Mouse (Mus musculus) small intestine, adult 2 months (tissue): ENCODE results near the gene Jarid2. TPM values are rescaled to one million over a fixed set of nuclear protein-coding genes. Genes with fewer than 3 reads are reported as not detected.

Source experiments
- H3K27ac ChIP-seq: fragments of 200-500 bp; 2 replicates; pipeline ENCODE4 v1.5.1; 2012; ENCODE audit warnings: low read depth, low read length, control low read depth, inconsistent platforms; ENCODE audit not compliant: insufficient read depth
- H3K27me3 ChIP-seq: fragments of 200-500 bp; 2 replicates; pipeline ENCODE4 v1.6.1; 2012; ENCODE audit warnings: mild to moderate bottlenecking, moderate library complexity, low read length, inconsistent platforms; ENCODE audit not compliant: control insufficient read depth, insufficient read depth
- H3K36me3 ChIP-seq: fragments of 200-500 bp; 2 replicates; pipeline ENCODE4 v1.6.1; 2012; ENCODE audit warnings: mild to moderate bottlenecking, low read length, control low read depth, inconsistent platforms; ENCODE audit not compliant: control insufficient read depth, insufficient read depth
- H3K4me1 ChIP-seq: fragments of 200-500 bp; 2 replicates; pipeline ENCODE4 v1.6.1; 2012; ENCODE audit warnings: low read length, inconsistent platforms, mixed read lengths; ENCODE audit not compliant: control insufficient read depth, insufficient read depth, insufficient read length
- H3K4me3 ChIP-seq: fragments of 200-500 bp; 2 replicates; pipeline ENCODE4 v1.5.1; 2012; ENCODE audit warnings: low read depth, mild to moderate bottlenecking, control low read depth, inconsistent platforms, low read length, moderate library complexity
- CTCF ChIP-seq: fragments of 200-500 bp; IDR thresholded peaks from 2 replicates; pipeline ENCODE4 v1.5.1; 2012; ENCODE audit warnings: low read depth, mild to moderate bottlenecking, control low read depth, inconsistent platforms, low read length, moderate library complexity, mixed read lengths; ENCODE audit not compliant: insufficient replicate concordance, insufficient read length; ENCODE audit errors: extremely low read depth
- POLR2A ChIP-seq: fragments of 200-500 bp; IDR thresholded peaks from 2 replicates; pipeline ENCODE4 v1.6.1; 2012; ENCODE audit warnings: low read depth, mild to moderate bottlenecking, control low read depth, inconsistent platforms, low read length, moderate library complexity
- WGBS: fragments of 180-500 bp; shearing (Covaris S2); methylation state at CpG from one replicate; pipeline ENCODE4 v1.1.7; 2018; 5-methylcytosine and 5-hydroxymethylcytosine counted together
- polyA plus RNA-seq: library from polyadenylated mRNA; depleted of rRNA; stranded (reverse); fragments of >200 nt; gene quantifications from 2 replicates; pipeline ENCODE4 v1.2.3, GENCODE M21; 2012

Jarid2 gene
- polyA plus RNA-seq, 1 experiment, result 9.5 TPM

- H3K4me3 ChIP-seq, result no peak overlapping the region
- no peaks in the 10 kb centered on the region for H3K27me3 ChIP-seq
- H3K27ac ChIP-seq, result no peak overlapping the region
- H3K36me3 ChIP-seq, result peaks cover 47% of the 10 kb centered on the region
- TF ChIP-seq POLR2A, result no peak
- H3K4me1 ChIP-seq, result no peaks in the 10 kb centered on the region
Measured at GRCm38 (mm10) chr13:44903416-44903815, 174.1 kb downstream of the Jarid2 start.

DNA sequence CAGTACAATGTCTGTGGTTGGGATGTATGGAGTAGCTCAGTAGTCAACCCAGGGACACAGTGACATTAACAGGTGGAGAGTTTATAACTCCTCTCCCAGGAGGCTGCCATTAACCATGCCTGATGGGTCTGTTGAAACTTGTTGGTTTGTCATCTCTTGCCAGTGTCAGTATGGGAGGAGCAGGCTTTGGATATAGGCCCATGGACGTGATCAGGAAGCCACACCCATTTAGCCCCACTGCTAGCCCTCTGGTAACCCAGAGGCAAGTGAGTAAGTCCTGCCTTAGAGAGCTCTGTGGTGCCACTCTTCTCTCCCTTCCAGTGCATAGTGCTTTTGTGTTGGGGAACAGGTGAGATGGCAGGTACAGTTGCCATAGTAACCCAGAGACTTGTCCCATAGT is 175.0 kb downstream of the Jarid2 start:
- peaks cover 50% of the 10 kb centered on the region for H3K36me3 ChIP-seq
- no peak for TF ChIP-seq POLR2A
- no peak for TF ChIP-seq CTCF
- H3K4me3 ChIP-seq, result no peak overlapping the region
- H3K27ac ChIP-seq, result no peak overlapping the region
- H3K4me1 ChIP-seq, result no peaks in the 10 kb centered on the region
- no peaks in the 10 kb centered on the region for H3K27me3 ChIP-seq
- WGBS, result 53% methylated on average over 1 of the region's 1 CpGs

DNA sequence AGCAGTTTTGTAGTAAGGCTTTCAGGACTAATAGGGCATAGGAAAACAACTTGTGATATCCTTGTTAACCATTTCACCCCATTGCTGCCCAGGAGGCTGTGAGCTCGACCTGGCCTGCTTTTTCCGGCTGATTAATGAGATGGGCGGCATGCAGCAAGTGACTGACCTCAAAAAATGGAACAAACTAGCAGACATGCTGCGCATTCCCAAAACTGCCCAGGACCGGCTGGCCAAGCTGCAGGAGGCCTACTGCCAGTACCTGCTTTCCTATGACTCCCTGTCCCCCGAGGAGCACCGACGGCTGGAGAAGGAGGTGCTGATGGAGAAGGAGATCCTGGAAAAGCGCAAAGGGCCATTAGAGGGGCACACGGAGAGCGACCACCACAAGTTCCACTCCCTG is 176.9 kb downstream of the Jarid2 start:
- no peaks in the 10 kb centered on the region for H3K4me1 ChIP-seq
- H3K27ac ChIP-seq, result no peak overlapping the region
- WGBS, result 96% methylated on average over 11 of the region's 11 CpGs
- no peak overlapping the region for H3K4me3 ChIP-seq
- H3K36me3 ChIP-seq, result peaks cover 59% of the 10 kb centered on the region
- H3K27me3 ChIP-seq, result no peaks in the 10 kb centered on the region
- no peak for TF ChIP-seq POLR2A
- TF ChIP-seq CTCF, result no peak

GRCm38 (mm10) chr13:44907702-44908101 is 178.4 kb downstream of the Jarid2 start:
- TF ChIP-seq POLR2A, result no peak
- TF ChIP-seq CTCF, result no peak
- Histone ChIP-seq H3K27ac (no peak overlapping the region), H3K36me3 (peaks cover 61% of the 10 kb centered on the region), H3K4me3 (no peak overlapping the region), H3K4me1 (no peaks in the 10 kb centered on the region), H3K27me3 (no peaks in the 10 kb centered on the region)
- 41% methylated on average over 6 of the region's 6 CpGs for WGBS

DNA sequence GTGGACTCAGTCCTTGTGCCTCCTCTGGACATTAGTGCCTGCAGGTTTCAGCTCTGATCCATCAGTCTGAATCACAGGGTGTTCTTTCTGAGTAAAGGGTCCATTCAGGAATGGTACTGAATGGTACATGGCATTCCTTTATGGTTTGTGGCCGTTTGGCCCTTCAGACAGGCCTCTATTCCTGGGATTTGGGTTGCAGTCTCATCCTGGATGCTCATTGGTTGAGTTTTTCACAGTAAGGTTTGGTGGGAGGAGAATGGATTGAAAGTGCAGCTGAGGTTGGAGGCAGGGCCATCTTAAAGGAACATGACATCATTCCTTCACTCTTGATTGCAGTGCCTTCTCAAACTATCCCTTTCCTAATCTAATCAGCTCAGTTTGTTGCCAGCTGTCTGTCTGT is 179.5 kb downstream of the Jarid2 start:
- no peaks in the 10 kb centered on the region for H3K27me3 ChIP-seq
- H3K27ac ChIP-seq, result no peak overlapping the region
- no peak overlapping the region for H3K4me3 ChIP-seq
- peaks cover 63% of the 10 kb centered on the region for H3K36me3 ChIP-seq
- TF ChIP-seq CTCF (no peak), POLR2A (no peak)
- 76% methylated on average over 1 of the region's 1 CpGs for WGBS
- no peaks in the 10 kb centered on the region for H3K4me1 ChIP-seq

DNA sequence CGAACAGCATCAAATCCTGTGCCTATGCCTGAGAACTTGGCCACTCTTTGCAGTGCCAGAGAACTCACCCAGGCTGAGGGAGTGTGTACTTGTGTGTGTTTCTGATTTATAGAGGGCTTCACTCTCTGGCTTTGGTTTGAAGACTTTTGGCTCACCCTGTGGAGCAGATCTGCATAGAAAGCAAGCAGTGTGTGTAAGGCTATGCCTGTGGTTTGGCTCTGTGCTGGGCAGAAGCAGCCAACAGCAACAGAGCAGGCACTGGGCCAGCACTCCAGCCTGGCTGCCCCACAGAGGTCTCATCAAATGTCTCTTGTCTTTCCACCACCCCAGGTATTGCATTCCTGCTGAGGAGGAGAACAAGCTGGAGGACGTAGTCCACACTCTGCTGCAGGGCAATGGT is 183.6 kb downstream of the Jarid2 start:
- H3K4me1 ChIP-seq, result no peaks in the 10 kb centered on the region
- WGBS, result 82% methylated on average over 2 of the region's 2 CpGs
- H3K4me3 ChIP-seq, result no peak overlapping the region
- H3K27ac ChIP-seq, result no peak overlapping the region
- no peak for TF ChIP-seq POLR2A
- TF ChIP-seq CTCF, result no peak
- H3K36me3 ChIP-seq, result peaks cover 80% of the 10 kb centered on the region
- no peaks in the 10 kb centered on the region for H3K27me3 ChIP-seq

- Histone ChIP-seq H3K36me3 (peaks cover 82% of the 10 kb centered on the region), H3K27ac (no peak overlapping the region), H3K4me3 (no peak overlapping the region), H3K4me1 (no peaks in the 10 kb centered on the region), H3K27me3 (no peaks in the 10 kb centered on the region)
- TF ChIP-seq CTCF (no peak), POLR2A (no peak)
- WGBS, result 65% methylated on average over 7 of the region's 7 CpGs
Measured at GRCm38 (mm10) chr13:44913560-44913959, 184.3 kb downstream of the Jarid2 start.

DNA sequence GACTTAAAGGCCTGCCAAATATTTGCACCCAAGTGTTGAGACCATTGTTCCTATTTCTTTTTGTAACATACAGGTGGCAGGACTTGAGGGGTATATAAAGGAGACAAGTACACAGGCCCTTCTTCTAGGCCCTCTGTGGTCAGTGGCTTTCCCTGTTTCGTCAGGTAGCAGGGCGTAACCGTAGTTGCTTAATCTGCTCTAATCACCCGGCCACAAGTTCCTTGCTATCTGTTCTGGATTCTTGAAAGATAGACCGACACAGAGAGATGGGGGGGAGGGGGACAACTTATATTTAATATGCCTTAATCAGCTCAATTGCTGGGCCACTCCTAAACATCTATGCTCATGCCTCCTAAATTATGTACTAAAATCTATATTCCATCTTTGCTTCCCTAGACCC is 186.1 kb downstream of the Jarid2 start:
- whole genome bisulfite sequencing, result 77% methylated on average over 5 of the region's 5 CpGs

More for the DNA sequence above, 186.1 kb downstream of the Jarid2 start:
- Histone ChIP-seq H3K4me1 (no peaks in the 10 kb centered on the region), H3K36me3 (peaks cover 88% of the 10 kb centered on the region), H3K27me3 (no peaks in the 10 kb centered on the region), H3K27ac (no peak overlapping the region), H3K4me3 (no peak overlapping the region)
- TF ChIP-seq POLR2A (no peak), CTCF (no peak)
